Mouse (Mus musculus): ENCODE data around the gene Slf2.

Gene Slf2

GRCm38 (mm10) chr19:45030111-45030510 lies 99.2 kb downstream of the Slf2 start:
- DNase-seq (ENCODE audit: low spot score in 2 of 2), result no peak

GRCm38 (mm10) chr19:45030746-45031693 lies 100.1 kb downstream of the Slf2 start:
- DNase-seq (ENCODE audit: low spot score in 2 of 2), result peak; percentile 64 to 79

GRCm38 (mm10) chr19:45031780-45032179 lies 100.8 kb downstream of the Slf2 start:
- peak; percentile 72 to 83 for DNase-seq (ENCODE audit: low spot score in 2 of 2)
